Mouse (Mus musculus): ENCODE measurements at regions not wholly inside any gene's neighbourhood (a gene's known extent, or its start where the extent isn't known, plus 50 kb on each side); places are given as distances from the start of the nearest gene placed in this dataset.

DNA sequence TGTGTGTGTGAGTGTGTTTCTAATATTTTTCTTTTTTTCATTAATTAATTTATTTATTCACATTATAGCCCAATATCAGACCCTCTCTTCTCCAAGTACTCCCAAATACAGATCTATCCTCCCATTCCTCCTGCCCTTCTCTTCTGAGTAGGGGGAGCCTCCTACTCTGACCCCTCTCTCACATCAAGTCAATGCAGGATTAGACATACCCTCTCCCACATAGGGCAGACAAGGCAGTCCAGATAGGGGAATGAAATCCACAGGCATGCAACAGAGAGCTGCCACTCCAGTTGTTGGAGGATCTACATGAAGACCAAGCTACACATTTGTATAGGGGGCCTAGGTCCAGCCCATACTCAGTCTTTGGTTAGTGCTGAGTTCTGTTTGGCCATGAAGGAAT, 216.3 kb upstream of the Adamts5 start:
- no peak for ATAC-seq

DNA sequence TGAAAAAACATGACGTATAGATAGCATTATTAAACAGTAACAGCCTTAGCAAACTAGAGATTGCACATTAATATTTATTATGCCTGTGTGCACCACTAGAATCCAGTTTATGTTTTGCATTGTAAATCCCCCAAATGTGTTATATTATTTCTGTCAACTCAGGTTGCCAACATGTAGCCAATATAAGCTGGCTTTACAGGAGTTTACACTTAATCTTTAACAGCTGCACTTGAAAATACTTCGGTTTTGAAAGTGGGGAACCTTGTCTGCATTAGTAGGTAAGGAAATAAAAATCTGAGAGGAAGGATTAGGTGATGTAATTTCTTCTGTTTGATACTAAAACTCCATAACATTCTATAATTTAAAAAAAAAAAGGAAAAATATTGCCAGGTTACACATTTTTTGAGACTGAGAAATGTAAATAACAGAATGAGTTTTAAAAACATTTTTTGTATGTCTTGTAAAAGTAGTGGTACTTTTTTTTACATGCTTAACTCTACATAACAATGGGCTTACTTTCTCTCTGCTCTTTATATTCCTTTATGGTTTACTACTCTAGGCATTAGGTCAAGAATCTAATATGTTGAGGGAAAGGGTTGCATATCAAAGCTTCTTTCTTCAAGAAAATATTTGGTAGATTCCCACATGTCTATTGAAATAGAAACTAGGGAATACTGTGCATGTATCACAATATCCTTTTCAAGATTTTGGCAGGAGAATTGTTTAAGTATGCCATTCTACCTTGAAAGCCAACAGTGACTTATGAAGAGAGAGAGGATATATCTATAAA, 214.2 kb upstream of the Adamts5 start:
- TF ChIP-seq EP300 (IDR thresholded peaks at IDR 0.05; ENCODE audit: low read depth) (no peak), CTCF (IDR thresholded peaks at IDR 0.05; ENCODE audit: low read depth) (no peak)
- H3K27ac ChIP-seq (ENCODE audit: low read depth) = no peak overlapping the region
- no peak for DNase-seq
- H3K9ac ChIP-seq (replicated peaks) = no peak overlapping the region
- H3K36me3 ChIP-seq (replicated peaks; ENCODE audit: insufficient read depth, low read length) = no peaks in the 10 kb centered on the region
- no peaks in the 10 kb centered on the region for H3K4me1 ChIP-seq (ENCODE audit: insufficient read depth)
- no peaks in the 10 kb centered on the region for H3K9me3 ChIP-seq (ENCODE audit: low read length)
- H3K27me3 ChIP-seq (ENCODE audit: insufficient read depth, low read length) = no peaks in the 10 kb centered on the region
- H3K4me3 ChIP-seq (ENCODE audit: low read depth, low read length) = no peak overlapping the region
- no peak for ATAC-seq
- WGBS (ENCODE audit: insufficient replicate concordance) = 56% methylated on average over 2 of the region's 2 CpGs
- H3K4me2 ChIP-seq (ENCODE audit: low read depth, low read length) = no peak overlapping the region

More for the DNA sequence above, 216.3 kb upstream of the Adamts5 start:
- Histone ChIP-seq H3K27me3 (ENCODE audit: insufficient read depth, low read length) (no peaks in the 10 kb centered on the region), H3K9ac (replicated peaks) (no peak overlapping the region), H3K4me2 (ENCODE audit: low read depth, low read length) (no peak overlapping the region), H3K9me3 (ENCODE audit: low read length) (no peaks in the 10 kb centered on the region), H3K4me3 (ENCODE audit: low read depth, low read length) (no peak overlapping the region), H3K27ac (ENCODE audit: low read depth) (no peak overlapping the region), H3K4me1 (ENCODE audit: insufficient read depth) (no peaks in the 10 kb centered on the region), H3K36me3 (replicated peaks; ENCODE audit: insufficient read depth, low read length) (no peaks in the 10 kb centered on the region)
- no peak for TF ChIP-seq EP300 (IDR thresholded peaks at IDR 0.05; ENCODE audit: low read depth)
- TF ChIP-seq CTCF (IDR thresholded peaks at IDR 0.05; ENCODE audit: low read depth) = no peak
- no peak for DNase-seq

DNA sequence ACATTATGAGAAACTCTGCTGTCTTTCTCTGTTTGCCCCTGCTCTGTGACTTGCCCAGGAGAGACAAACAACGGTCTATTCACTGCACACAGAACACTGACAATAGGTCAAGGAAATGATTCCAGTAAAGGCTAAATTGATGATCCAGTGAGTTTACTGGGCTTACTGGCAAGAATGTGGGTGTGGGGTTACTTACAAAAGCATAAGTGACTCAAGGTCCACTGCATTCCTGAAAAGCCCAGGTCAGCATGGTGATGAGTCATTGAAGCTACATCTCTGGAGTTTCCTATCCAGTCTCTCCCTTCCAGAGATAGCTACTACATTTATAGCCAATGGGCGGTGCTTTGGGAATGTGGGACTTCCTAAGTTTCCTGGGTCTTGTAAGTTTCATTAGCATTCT, 192.8 kb upstream of the Adamts5 start:
- H3K9me3 ChIP-seq (ENCODE audit: low read length) = no peaks in the 10 kb centered on the region
- H3K36me3 ChIP-seq (replicated peaks; ENCODE audit: insufficient read depth, low read length) = no peaks in the 10 kb centered on the region
- TF ChIP-seq CTCF (IDR thresholded peaks at IDR 0.05; ENCODE audit: low read depth) = no peak
- TF ChIP-seq EP300 (IDR thresholded peaks at IDR 0.05; ENCODE audit: low read depth) = no peak
- 72% methylated on average over 2 of the region's 2 CpGs for WGBS (ENCODE audit: insufficient replicate concordance)
- no peak overlapping the region for H3K9ac ChIP-seq (replicated peaks)
- no peaks in the 10 kb centered on the region for H3K4me1 ChIP-seq (ENCODE audit: insufficient read depth)
- no peaks in the 10 kb centered on the region for H3K27me3 ChIP-seq (ENCODE audit: insufficient read depth, low read length)
- H3K4me2 ChIP-seq (ENCODE audit: low read depth, low read length) = no peak overlapping the region
- no peak overlapping the region for H3K4me3 ChIP-seq (ENCODE audit: low read depth, low read length)
- DNase-seq (no peak), ATAC-seq (no peak)
- no peak overlapping the region for H3K27ac ChIP-seq (ENCODE audit: low read depth)

DNA sequence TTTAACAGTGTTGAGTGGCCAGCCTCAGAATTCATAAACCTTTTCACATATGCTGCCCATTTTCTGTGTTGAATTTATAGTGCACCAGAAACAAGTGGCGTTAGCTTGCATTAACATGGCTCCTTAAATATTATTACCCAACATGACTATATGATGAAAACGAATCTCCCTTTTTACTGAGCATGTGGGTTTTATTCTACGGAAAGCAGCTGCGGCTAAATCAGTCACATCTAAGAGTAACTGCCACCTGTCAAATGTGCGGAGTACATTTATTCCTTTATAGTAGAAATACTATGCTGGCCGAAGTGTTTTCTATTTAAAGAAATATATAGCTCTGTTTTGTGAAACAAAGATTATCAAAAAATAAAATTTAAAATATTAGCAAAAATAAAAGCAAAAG, 188.5 kb upstream of the Adamts5 start:
- WGBS (ENCODE audit: insufficient replicate concordance) = 84% methylated on average over 6 of the region's 6 CpGs
- H3K36me3 ChIP-seq (replicated peaks; ENCODE audit: insufficient read depth, low read length) = no peaks in the 10 kb centered on the region
- ATAC-seq = no peak
- H3K4me3 ChIP-seq (ENCODE audit: low read depth, low read length) = no peak overlapping the region
- no peaks in the 10 kb centered on the region for H3K4me1 ChIP-seq (ENCODE audit: insufficient read depth)
- H3K9me3 ChIP-seq (ENCODE audit: low read length) = no peaks in the 10 kb centered on the region
- H3K9ac ChIP-seq (replicated peaks) = no peak overlapping the region
- DNase-seq = no peak
- H3K27ac ChIP-seq (ENCODE audit: low read depth) = no peak overlapping the region
- H3K27me3 ChIP-seq (ENCODE audit: insufficient read depth, low read length) = no peaks in the 10 kb centered on the region
- no peak overlapping the region for H3K4me2 ChIP-seq (ENCODE audit: low read depth, low read length)
- TF ChIP-seq EP300 (IDR thresholded peaks at IDR 0.05; ENCODE audit: low read depth) (no peak), CTCF (IDR thresholded peaks at IDR 0.05; ENCODE audit: low read depth) (no peak)

DNA sequence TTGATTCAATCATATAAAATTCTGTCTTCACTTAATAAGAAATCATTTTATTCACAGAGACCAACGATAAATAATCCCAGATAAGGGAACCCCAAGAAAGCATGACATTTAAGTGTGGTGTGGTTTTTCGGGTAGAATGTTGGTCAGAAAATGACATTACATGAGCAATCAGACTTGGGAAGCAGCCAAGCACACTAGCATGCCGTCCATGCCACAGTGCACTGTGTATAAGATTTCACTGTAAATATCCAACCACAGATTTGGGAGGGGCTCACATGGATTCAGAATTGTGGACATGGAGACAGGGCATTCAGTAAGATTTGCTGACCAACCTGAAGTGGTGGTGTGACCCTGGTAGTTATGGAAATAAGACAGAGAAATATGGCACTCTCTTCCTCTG, 185.8 kb upstream of the Adamts5 start:
- 73% methylated on average over 3 of the region's 3 CpGs for WGBS (ENCODE audit: insufficient replicate concordance)
- no peak overlapping the region for H3K27ac ChIP-seq (ENCODE audit: low read depth)
- ATAC-seq = no peak

DNA sequence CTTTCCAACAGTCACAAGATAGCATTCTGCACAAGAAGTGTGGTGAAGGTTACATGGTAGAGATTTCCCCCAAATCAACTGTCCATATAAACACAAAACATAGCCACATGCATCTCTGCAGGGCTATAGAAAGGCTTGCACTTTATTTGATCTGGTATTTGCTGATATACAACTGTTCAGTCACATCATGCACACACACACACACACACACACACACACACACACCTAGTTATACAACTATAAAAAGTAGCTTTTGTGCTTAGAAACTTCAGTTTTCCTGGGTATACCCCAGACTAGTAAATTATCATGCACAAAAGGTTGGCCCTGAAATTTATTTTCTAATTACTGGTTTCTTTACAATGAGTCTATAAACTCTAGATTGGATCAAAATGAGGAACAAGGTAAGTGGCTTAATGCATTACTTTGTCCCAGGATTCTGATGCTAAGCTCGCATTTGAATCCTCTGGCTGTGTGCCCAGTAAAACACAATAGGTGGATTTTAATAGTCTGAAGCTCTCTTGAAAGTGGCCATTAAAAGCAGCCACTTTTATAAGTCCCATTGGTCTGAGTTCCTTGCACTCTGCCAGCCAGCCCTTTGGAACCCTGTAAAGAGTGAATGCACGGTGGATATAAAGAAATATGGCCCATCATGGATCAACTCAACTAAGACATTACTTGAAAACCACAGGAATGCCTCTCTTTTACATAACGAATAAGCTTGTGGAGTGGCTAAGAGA, 166.2 kb upstream of the Adamts5 start:
- TF ChIP-seq CTCF (IDR thresholded peaks at IDR 0.05; ENCODE audit: low read depth) = no peak
- Histone ChIP-seq H3K4me2 (ENCODE audit: low read depth, low read length) (no peak overlapping the region), H3K9me3 (ENCODE audit: low read length) (no peaks in the 10 kb centered on the region), H3K4me1 (ENCODE audit: insufficient read depth) (no peaks in the 10 kb centered on the region), H3K9ac (replicated peaks) (no peak overlapping the region), H3K27ac (ENCODE audit: low read depth) (no peak overlapping the region), H3K27me3 (ENCODE audit: insufficient read depth, low read length) (no peaks in the 10 kb centered on the region), H3K4me3 (ENCODE audit: low read depth, low read length) (no peak overlapping the region), H3K36me3 (replicated peaks; ENCODE audit: insufficient read depth, low read length) (no peaks in the 10 kb centered on the region)
- ATAC-seq (no peak), DNase-seq (no peak)
- 63% methylated on average over 3 of the region's 3 CpGs for WGBS (ENCODE audit: insufficient replicate concordance)

More for the DNA sequence above, 185.8 kb upstream of the Adamts5 start:
- no peak for DNase-seq
- H3K9me3 ChIP-seq (ENCODE audit: low read length) = no peaks in the 10 kb centered on the region
- no peaks in the 10 kb centered on the region for H3K4me1 ChIP-seq (ENCODE audit: insufficient read depth)
- H3K4me2 ChIP-seq (ENCODE audit: low read depth, low read length) = no peak overlapping the region
- no peak for TF ChIP-seq EP300 (IDR thresholded peaks at IDR 0.05; ENCODE audit: low read depth)
- TF ChIP-seq CTCF (IDR thresholded peaks at IDR 0.05; ENCODE audit: low read depth) = no peak
- no peaks in the 10 kb centered on the region for H3K36me3 ChIP-seq (replicated peaks; ENCODE audit: insufficient read depth, low read length)
- H3K4me3 ChIP-seq (ENCODE audit: low read depth, low read length) = no peak overlapping the region
- H3K9ac ChIP-seq (replicated peaks) = no peak overlapping the region
- H3K27me3 ChIP-seq (ENCODE audit: insufficient read depth, low read length) = no peaks in the 10 kb centered on the region

Measured in liver, postnatal 0 days (tissue).